In the genomic region with DNA sequence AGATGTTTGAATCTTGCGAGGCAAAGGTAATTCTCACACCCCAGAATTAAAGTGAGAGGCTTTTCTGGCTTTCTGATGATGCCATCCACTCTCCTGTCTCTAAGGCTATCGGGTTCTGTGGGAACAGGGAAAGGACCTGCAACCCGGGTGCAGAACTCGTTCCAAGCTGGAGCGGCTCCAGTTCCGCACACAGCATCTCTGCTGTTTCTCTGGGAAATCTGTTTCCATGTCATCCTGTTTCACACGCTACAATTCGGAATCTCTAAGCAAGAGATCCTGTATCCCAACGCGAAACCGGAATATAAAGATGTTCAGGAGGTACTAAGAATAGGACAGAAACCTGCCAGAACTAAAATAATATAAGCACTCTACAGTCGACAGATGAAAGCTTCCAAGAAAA, we compare ENCODE assay signal across 9 mouse cellular contexts. TPM values are rescaled to one million over a fixed set of nuclear protein-coding genes. Genes with fewer than 3 reads are reported as not detected.
DNase-seq lines count a peak whose midpoint lies in the region; ATAC-seq lines count a peak whose summit lies in the region.
"Had no signal": no experiment of that assay in that cellular context is flagged by ENCODE, and none has a peak within 500 bp of the region (broad histone marks: within the 10 kb centered on the region; RNA-seq: fewer than 3 reads in every experiment).

No protein-coding gene starts in this region.

- H3K9ac ChIP-seq in neural tube, embryonic 12.5 days: peak overlapping the region; percentile 73

- H3K27me3 ChIP-seq in hindbrain, embryonic 10.5 days (ENCODE audit: insufficient read depth, poor library complexity, severe bottlenecking): peaks cover 73% of the 10 kb centered on the region
- peaks cover 86% of the 10 kb centered on the region for H3K27me3 ChIP-seq in neural tube, embryonic 12.5 days (replicated peaks)

- DNase-seq in layer of hippocampus, postnatal 10 days (ENCODE audit: low spot score in 2 of 2): peak; percentile 33 to 59
- no peak for DNase-seq in layer of hippocampus, postnatal 36 days
- DNase-seq in cerebellum, adult 9-11 months: peak; percentile 88
- DNase-seq in hindbrain, embryonic 10.5 days (ENCODE audit: low spot score): peak; percentile 13
- no peak for DNase-seq in kidney, adult 8-10 months

- no peaks in the 10 kb centered on the region for H3K36me3 ChIP-seq in hindbrain, embryonic 10.5 days
- H3K36me3 ChIP-seq in neural tube, embryonic 12.5 days: no peaks in the 10 kb centered on the region

- no peaks in the 10 kb centered on the region for H3K9me3 ChIP-seq in hindbrain, embryonic 10.5 days
- H3K9me3 ChIP-seq in neural tube, embryonic 12.5 days: no peaks in the 10 kb centered on the region

- H3K4me2 ChIP-seq in neural tube, embryonic 12.5 days (replicated peaks): peak overlapping the region; percentile 83

- peak overlapping the region; percentile 64 for H3K4me3 ChIP-seq in hindbrain, embryonic 10.5 days
- H3K4me3 ChIP-seq in neural tube, embryonic 12.5 days: peak overlapping the region; percentile 59

- H3K27ac ChIP-seq in hindbrain, embryonic 10.5 days: peak overlapping the region; percentile 86; the same call in 1 of the 2 replicates
- H3K27ac ChIP-seq in neural tube, embryonic 12.5 days: no peak overlapping the region

- H3K4me1 ChIP-seq in hindbrain, embryonic 10.5 days (replicated peaks): peaks cover 32% of the 10 kb centered on the region
- peaks cover 14% of the 10 kb centered on the region for H3K4me1 ChIP-seq in neural tube, embryonic 12.5 days

- 26% methylated on average over 12 of the region's 12 CpGs for WGBS in hindbrain, embryonic 10.5 days
- 35% methylated on average over 12 of the region's 12 CpGs for WGBS in neural tube, embryonic 12.5 days

- ATAC-seq in neural tube, embryonic 12.5 days (ENCODE audit: low FRiP score, low read depth): no peak
- ATAC-seq in megakaryocyte progenitor cell, adult 5-6 weeks (replicated peaks; ENCODE audit: poor library complexity): no peak
- no peak for ATAC-seq in granulocyte monocyte progenitor cell, adult 5-6 weeks (replicated peaks; ENCODE audit: poor library complexity, severe bottlenecking)

RNA-seq across cellular contexts. Expression of a gene that starts 3.2 kb away (rescaled TPM):
- 10 to 100 TPM; 22.9 to 31.9 TPM for total RNA-seq in layer of hippocampus, postnatal 10 days (2021)
- 10 to 100 TPM; 10.4 to 11.7 TPM for total RNA-seq in layer of hippocampus, postnatal 36 days (2021)
- polyA plus RNA-seq in hindbrain, embryonic 10.5 days (2016; fragmentation: Nextera tagmentation; extraction: Ambion mirVana): 12.4 and 28.8 TPM in 2 replicates
- polyA plus RNA-seq in neural tube, embryonic 12.5 days (2016; fragmentation: Nextera tagmentation; extraction: Ambion mirVana): 44.2 and 46.8 TPM in 2 replicates
- total RNA-seq in megakaryocyte progenitor cell, adult 5-6 weeks (2015): not detected in 2 replicates
- total RNA-seq in megakaryocyte progenitor cell, adult 5-6 weeks (2017): not detected in 2 replicates
- total RNA-seq in granulocyte monocyte progenitor cell, adult 5-6 weeks (2014; fragmentation: Nextera tagmentation): not detected in 2 replicates
- total RNA-seq in granulocyte monocyte progenitor cell, adult 5-6 weeks (2017): not detected in 2 replicates
- total RNA-seq: MEL had no signal

RNA-seq across cellular contexts. Expression of a gene that starts 53.1 kb away (rescaled TPM):
- not detected for total RNA-seq in layer of hippocampus, postnatal 10 days (2021)
- total RNA-seq in layer of hippocampus, postnatal 36 days (2021): not detected
- polyA plus RNA-seq in hindbrain, embryonic 10.5 days (2016; fragmentation: Nextera tagmentation; extraction: Ambion mirVana): 0.27 and 0.35 TPM in 2 replicates
- not detected in 2 replicates for polyA plus RNA-seq in neural tube, embryonic 12.5 days (2016; fragmentation: Nextera tagmentation; extraction: Ambion mirVana)
- 0.64 and 2.4 TPM in 2 replicates for total RNA-seq in megakaryocyte progenitor cell, adult 5-6 weeks (2015)
- total RNA-seq in megakaryocyte progenitor cell, adult 5-6 weeks (2017): 1.4 and 1.8 TPM in 2 replicates
- not detected in 2 replicates for total RNA-seq in granulocyte monocyte progenitor cell, adult 5-6 weeks (2014; fragmentation: Nextera tagmentation)
- total RNA-seq in granulocyte monocyte progenitor cell, adult 5-6 weeks (2017): not detected in 2 replicates

Comparison
In these comparisons a context has a peak if more than half of its experiments do, and no peak if none do; other contexts are left out.
1. DNase-seq: peak in layer of hippocampus, postnatal 10 days (2 of 2), cerebellum, adult 9-11 months (single experiment) and hindbrain, embryonic 10.5 days (single experiment); none in layer of hippocampus, postnatal 36 days (0 of 2) and kidney, adult 8-10 months (0 of 2).
2. RNA of a gene that starts 3.2 kb away (total RNA-seq): 22.9 to 31.9 TPM in layer of hippocampus, postnatal 10 days and 10.4 to 11.7 TPM in layer of hippocampus, postnatal 36 days; not detected in megakaryocyte progenitor cell, adult 5-6 weeks and not detected in granulocyte monocyte progenitor cell, adult 5-6 weeks; every median in the first group is over 10 times any median in the second.